Mouse (Mus musculus): ENCODE measurements around the gene G430095P16Rik. TPM values are rescaled to one million over a fixed set of nuclear protein-coding genes. Genes with fewer than 3 reads are reported as not detected.
A peak's percentile ranks its signal among the peaks of the same experiment; 100 is the strongest.

Gene G430095P16Rik
- not detected for total RNA-seq (2021)

DNA sequence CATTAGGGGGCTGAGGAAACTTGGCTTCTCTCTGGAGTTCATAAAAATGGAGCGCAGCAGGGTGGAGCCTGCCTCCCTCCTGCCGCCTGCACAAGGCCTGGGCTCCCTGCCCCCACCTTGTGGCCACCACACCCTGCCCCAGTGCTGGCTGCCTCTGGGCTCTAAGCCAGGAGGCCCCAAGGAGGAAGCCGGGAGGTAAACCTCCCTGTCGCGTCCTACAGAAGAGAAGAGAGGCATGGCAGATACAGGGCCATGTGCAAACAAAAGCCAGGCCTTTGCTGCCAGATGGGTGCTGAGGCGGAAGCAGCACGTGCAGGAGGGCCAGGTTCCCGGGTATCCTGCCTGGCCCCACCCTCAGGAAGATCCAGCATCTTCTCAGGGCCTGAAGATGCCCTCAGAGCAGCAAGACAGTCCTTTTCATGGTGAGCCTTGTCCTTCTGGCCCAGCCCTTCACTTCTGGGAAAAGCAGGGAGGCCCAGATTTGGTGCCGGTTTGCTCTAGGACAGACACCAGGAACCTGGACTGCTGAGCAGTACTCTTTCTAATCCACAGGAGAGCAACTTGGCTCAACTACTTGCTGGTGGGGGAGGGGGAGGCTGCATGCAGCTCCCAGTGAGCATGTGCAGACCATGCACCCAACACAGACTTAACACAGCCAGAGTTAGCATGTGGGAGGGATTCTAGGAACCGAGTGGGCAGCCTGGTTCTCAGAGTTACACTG lies at the start of gene G430095P16Rik:
G430095P16Rik (plus strand) TSS at position 158 of the 721 bp plus-strand sequence.
- intact Hi-C loops (cut with DNase I) = no loop called here
- DNase-seq = peak; percentile 86

DNA sequence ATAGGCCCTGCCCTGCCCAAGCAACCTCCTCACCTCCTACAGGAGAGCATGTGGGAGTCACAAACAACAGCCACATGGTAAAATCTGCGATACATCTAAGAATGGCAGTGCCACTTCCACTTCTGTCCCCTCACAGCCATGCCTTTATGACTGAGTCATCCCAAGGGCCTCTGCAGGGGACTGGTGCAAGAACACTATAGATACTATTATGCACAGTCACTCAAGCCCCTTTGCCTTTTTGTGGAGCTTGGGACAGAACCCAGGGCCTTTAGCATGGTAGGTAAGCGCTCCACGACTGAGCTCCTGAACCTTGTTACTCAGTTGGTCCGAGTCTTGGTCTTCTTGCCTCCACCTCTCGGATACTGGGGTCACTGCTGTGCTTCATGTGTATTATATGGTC lies 45.5 kb upstream of the G430095P16Rik start:
- intact Hi-C loops (cut with DNase I) = no loop called here
- no peak for DNase-seq

DNA sequence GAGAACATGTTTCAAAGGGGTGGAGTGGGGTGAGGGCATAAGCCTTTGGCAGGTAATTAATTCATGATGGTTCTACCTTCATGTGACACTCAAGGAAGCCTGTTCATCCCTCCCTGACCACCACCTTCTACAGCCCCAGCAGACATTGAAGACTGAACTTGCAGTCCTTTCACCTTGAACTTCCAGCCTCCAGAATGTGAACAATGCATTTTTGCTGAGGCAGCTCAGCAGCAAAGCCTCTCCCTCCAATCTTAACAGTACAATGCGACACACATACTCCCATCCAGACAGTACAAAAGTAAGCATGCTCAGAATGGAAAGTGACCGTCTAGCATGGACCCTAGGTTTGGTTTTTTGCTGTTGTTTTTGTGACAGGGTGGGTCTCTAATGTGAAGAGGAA lies 41.3 kb upstream of the G430095P16Rik start:
- no peak for DNase-seq
- intact Hi-C loops (cut with DNase I) = no loop called here

DNA sequence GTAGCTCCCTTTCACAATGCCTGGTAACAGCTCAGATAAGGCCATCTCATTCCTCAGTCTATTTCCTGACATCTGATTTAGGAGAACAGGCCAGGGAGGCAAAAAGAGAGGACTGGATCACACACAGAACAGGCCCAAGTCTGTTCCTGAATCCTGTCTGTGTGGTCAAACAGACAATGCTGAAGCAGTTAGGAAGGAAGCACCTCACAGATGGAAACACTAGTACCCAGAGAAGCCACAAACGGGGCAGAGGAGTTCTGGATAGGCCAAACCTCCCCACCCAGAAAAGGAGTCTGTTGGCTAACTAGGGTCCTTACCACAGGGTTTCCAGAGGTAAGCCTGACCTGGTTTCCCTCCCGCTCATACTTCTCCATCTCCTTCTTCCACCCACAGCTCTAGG lies 40.5 kb upstream of the G430095P16Rik start:
- intact Hi-C loops (cut with DNase I) = no loop called here
- DNase-seq = no peak

DNA sequence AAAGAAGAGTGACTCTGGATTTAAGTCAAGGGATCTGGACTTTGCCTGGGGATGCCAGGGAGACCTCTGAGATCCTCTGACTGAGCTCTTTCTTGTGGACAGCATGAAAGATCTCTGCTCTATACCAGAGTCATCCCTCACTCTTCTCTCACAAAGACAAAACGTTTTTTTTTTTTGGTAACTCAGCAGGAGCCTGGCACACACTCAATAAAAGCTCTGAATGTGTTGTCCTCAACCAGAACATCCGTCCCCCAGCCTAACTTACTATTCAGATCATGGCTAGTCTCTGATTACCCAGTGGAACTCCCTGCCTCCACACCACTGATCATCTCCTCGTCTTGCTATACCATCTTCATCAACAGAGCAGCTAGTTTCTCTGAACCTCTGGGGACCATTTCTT lies 38.3 kb upstream of the G430095P16Rik start:
- intact Hi-C loops (cut with DNase I) = no loop called here
- DNase-seq = no peak

DNA sequence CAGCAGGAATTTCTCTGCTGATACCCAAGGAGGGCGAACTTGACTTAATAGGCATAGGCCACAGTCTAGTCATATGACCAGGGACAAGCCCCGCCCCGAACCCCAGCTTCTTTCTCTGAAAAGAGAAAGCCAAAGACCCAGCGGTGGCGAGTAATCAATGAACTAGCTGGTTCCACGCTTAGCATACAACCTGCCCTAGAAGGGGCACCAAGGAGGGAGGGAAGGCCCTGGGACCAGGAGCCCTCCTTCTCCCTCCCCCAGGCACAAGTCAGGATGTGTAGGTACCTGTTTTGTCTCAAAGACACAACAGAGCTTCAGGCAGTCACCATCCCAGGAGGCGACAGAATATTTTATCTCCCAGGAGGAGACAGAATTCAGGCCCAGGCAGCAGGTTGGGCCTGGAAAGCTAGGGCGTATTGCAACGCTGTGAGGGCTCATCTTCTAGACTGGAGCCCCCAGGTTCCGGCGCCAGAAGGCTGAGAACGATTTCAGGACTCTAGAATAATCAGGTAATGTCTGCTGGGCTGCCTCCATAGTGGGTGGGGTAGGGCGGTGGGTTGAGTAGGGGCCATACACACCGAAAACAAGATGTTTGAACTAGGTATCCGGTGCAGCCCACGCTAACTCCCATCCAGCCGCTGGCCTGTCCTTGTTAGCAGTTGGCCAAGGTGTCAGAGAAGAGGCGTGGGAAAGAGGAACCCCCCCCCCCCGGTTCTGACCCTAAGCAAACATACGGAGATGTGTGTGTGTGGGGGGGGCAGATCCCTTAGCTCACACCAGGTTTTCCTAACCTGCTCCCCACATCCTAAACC lies 36.4 kb upstream of the G430095P16Rik start, which contains the start of gene Trmt1:
Trmt1 (plus strand) TSS at position 117 of the 812 bp plus-strand sequence.
- intact Hi-C loops (cut with DNase I) = no loop called here
- DNase-seq = peak; percentile 21

DNA sequence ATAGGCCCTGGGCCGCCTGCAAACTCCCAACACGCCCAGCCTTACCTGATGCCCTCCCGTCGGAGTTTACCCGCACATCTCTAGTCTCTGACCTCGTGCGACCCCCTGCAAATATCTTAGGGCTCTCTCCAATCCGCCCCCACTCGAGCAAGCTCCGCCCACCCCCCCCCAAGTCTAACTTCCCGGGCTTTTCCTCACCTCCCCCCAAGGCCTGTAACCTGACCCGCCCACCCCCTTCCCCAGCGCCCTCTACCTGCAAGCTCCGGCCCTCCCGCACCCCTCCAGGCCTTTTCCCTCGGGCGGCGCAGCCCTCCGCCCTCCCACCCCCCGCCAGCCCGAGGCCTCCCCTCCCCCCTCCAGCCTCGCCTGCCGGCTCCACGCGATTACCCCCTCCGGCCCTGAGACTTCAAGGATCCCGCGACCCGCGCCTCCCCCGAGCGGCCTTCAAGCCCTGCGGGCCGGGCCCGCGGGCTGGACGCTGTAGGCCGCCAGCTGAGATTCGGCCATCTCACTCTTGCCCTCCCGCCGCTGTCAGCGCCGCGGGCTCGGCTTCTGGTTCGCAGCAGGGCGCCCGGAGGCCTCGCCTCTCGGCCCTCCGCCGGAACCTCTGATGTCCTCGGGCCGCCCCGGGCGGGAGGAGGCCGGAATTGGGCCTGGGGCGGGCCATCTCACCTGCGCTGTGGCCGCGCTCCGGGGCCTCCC lies 35.7 kb upstream of the G430095P16Rik start:
- intact Hi-C loops (cut with DNase I) = no loop called here

DNA sequence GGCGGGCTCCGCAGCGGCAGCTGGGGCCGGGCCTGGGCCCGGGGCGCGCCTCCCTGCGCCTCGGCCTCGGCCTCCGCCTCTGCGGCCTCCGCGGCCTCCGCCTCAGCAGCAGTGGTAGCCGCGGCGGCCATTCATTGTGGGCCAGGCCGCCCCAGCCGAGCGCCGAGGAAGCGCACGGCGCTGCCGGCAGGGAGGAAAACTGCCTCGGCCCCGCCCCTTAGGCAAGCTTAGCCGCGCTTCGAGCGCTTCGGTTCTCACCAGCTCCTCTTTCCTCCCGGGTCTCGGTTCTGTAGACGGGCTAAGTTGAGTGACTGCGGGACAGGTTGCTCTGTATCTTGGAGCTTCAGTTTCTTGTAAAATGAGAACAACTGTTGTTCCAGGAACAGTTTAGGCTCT lies 35.1 kb upstream of the G430095P16Rik start, which contains the start of gene Nacc1:
Nacc1 (minus strand) TSS at position 158 of the 396 bp plus-strand sequence.
- intact Hi-C loops (cut with DNase I) = no loop called here
- peak; percentile 89 for DNase-seq

More for the DNA sequence above, 35.7 kb upstream of the G430095P16Rik start:
- DNase-seq = peak; percentile 41

DNA sequence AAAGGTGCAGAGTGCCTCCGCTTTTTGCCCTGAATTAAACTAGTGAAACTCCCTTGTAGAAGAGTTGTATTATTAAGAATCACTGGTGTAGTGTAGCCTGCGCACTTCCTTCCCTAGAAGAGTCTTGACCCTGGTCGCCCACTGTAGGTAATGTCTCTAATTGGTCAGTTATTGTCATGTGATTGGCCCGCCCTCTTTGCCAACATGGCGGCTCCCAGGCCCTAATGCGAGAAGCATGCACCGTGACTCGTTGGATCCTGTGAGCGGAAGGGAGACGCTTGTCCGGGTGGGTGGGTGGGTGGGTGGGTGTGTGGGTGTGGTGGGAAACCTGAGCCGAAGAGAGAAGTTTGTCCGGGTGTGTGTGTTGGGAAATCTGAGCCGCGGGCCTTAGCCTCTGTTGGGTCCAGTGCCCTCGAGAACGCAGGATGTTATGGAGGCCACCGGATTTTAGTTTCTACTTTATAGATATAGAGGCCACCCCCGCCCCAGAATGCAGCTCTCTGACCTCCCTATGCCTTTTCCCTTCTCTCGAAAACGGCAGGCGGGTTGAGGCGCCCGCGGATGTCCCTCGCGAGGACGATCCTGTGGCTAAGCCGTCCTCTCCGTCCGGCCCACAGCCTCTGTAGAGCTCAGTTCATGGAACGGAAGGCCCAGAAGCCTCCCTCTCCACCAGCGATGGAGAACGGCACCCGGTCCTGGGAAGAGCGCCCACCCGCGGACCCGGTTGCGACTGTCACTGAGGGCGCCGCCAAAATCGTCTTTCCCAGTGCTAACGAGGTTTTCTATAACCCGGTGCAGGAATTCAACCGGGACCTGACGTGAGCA lies 33.5 kb upstream of the G430095P16Rik start:
- peak; percentile 89 for DNase-seq
- intact Hi-C loops (cut with DNase I) = no loop called here

DNA sequence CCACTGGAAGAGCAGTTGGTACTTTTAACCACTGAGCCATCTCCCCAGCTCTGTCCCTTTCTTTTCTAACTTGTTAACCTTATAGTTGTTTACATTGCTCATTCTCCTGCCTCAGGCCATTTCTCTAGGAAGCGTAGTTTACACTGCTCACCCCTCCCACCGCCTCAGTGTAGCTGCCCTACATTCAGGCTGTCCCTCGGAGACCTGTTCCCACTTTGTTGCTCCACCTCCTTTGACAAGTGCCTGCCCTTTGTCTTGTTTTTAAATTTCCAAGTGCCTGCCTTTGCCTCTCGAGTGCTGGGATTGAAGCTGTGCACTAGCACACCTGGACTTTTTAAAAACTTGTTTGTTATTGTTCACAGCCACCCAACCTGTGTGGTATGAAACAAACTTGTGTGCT lies 29.5 kb upstream of the G430095P16Rik start:
- intact Hi-C loops (cut with DNase I) = no loop called here
- DNase-seq = no peak

DNA sequence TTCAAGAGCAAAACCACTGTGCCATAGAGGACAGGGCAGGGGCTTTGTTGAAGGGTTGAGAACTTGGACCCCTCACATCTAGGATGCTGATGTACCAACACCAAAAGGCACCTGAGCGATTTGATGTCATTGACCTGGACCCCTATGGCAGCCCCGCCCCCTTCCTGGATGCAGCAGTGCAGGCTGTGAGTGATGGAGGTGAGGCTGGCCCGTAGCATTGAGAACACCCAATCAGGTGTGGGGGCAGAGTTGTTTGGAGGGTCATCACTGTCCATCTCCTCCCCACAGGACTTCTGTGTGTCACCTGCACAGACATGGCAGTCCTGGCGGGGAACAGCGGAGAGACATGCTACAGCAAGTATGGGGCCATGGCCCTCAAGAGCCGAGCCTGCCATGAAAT lies 27.7 kb upstream of the G430095P16Rik start:
- no peak for DNase-seq

DNA sequence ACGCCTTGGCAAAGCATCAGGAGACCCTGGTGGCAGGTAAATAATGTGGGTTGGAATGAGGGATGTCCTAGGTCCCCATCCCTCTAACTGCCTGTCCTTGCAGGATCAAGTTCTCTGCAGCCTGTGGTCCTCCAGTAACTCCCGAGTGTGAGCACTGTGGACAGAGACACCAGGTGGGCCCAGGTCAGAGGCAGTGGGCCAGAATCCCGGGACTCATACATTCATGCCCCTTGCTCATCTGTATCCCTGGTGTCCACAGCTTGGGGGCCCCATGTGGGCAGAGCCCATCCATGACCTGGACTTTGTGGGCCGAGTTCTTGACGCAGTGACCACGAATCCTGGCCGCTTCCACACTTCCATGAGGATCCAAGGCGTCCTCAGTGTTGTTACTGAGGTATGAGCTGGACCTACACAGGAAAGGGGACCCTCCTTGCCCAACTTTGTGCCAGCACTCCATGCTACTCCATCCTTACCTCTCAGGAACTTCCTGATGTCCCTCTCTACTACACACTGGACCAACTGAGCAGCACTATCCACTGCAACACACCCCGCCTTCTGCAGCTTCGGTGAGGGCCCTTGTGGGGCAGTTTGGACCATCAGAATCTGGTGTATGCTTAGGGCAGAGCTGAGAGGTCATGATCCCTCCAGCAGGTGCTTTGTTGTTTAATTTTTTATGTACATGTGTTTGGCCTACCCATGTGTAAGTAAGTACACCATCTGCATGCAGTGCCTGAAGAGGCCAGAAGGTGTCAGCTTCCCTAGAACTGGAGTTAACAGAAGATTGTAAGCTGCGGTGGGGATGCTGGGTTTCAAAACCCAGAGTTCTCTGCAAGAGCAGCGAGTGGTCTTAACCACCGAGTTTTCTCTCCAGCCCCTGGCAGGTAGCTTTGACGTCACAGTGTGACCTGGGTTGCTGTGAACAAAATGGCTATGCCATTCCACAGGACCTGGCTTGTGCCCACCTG lies 25.4 kb upstream of the G430095P16Rik start:
- intact Hi-C loops (cut with DNase I) = loop anchor here (2.0 kb wide), 1 partner anchor 117 kb away; no protein-coding TSS in a partner anchor
- peak; percentile 75 for DNase-seq

More for the DNA sequence above, 27.7 kb upstream of the G430095P16Rik start:
- intact Hi-C loops (cut with DNase I) = no loop called here

DNA sequence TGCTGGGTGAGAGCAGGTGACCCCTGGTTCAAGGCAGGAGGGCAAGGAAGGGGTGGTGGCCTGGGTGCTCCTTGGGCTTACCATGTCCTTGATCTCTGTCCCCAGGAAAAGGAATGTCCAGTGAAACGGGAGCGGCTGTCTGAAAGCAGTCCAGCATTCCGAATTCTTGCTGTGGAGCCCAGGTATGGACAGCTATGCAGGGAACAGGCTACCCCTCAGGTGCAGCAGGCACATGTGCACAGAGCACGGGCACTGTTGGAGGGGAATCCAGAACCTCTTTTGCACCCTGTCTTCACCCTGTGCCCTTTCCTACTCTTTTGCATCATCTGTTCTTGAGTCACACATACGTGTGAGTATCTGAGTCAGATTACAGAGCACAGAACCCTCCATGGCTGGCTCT lies 24.5 kb upstream of the G430095P16Rik start:
- intact Hi-C loops (cut with DNase I) = loop anchor here (2.0 kb wide), 1 partner anchor 117 kb away; no protein-coding TSS in a partner anchor
- DNase-seq = no peak

DNA sequence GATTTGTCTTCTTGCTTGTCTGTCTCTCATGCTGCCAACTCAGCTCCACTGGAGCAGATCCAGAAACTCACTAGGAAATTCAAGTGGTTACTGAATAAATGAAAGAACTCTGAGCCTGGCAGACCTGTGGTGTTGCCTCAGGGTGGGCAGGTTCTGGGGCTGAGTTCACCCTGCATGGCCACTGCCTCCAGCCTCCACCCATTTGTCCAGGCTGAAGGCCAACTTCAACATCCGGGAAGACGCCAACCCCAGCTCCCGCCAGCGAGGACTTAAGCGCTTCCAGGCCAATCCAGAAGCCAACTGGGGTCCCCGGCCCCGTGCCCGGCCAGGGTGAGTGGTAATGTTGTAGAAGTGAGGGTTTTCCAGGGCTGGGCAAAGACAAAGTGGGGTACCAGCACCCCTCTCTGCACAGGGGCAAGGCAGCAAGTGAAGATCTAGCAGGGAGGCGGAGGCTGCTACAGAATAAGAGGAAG lies 23.8 kb upstream of the G430095P16Rik start:
- intact Hi-C loops (cut with DNase I) = loop anchor here (2.0 kb wide), 1 partner anchor 116 kb away; no protein-coding TSS in a partner anchor
- DNase-seq = peak; percentile 63

DNA sequence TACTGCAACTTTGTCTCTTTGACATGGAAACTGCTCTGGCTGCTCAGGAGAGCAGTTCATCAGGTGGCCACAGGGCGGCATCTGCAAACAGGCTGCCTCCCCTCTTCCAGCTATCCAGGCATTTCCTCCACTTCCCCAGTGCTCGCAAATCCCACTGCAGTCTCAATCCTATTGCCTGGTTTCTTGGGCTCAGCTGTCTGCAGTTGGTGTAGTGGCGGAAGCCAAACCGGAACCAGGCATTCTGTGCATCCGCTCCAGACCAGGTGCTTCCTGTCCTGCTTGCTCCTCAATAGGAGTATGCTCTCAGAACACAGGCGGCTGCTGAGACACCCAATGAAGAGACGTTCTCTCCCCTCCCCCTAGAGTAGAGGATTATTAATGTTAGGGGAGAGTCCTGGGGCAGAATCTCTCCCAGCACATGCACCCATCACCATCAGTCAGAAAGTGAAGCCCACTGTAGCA lies 22.9 kb upstream of the G430095P16Rik start:
- intact Hi-C loops (cut with DNase I) = loop anchor here (2.0 kb wide), 1 partner anchor 115 kb away; no protein-coding TSS in a partner anchor
- peak; percentile 73 for DNase-seq

DNA sequence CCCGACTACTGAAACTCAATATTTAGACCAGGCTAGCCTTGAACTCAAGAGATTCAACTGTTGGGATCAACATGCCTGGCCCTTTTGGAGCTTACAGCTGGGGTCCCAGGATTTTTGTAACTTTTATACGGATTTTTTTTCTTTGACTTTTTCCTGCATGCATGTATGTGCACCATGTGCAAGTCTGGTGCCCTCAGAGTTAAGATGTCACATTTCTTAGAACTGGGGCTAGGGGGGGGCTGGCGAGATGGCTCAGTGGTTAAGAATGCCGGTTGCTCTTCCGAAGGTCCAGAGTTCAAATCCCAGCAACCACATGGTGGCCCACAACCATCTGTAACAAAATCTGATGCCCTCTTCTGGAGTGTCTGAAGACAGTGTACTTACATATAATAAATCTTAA lies 22.3 kb upstream of the G430095P16Rik start:
- DNase-seq = no peak
- intact Hi-C loops (cut with DNase I) = no loop called here

DNA sequence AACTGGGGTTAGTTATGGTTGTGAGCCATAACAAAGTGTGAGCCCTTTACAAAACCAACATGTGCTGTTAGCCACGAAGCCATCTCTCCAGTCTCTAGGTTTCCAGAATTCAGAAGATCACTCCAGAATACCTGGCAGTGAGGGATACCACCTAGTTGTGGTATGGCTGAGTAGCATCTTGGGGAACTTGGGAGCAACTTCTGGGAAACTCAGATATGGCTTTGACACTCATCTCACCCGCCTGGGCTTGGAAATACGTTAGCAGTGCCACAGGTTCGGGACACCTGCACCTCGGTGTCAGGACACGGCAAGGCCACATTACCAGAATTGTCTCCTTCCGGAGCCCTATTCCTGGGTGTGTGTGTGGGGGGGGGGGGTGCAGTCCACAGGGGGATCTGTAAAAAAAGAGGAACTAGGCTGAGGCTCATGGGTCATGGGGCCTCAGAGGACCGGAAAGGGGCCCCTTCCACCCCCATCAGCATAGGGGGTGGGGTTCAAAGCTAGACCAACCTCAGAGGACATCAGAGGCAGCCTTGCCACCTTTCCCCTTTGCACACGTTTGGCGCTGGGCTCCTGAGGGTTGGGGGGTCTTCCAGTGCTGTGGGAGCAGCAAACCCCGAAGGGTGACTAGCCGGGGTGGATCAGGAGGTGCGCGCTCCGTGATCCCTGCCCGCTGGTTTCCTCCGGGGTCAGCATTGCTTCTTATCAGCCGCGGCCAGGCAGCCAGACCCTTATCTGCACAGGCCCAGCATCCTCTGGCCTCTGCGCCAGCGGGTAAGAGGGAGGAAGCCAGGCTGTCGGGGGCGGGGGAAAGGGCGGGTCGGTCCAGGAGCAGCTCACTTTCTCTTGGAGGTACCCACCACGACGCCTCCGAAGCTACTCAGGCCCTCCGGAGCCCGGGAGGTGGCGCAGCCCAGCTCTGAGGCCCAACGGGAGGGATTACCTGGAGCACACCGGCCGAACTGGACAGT lies 21.6 kb upstream of the G430095P16Rik start, which contains the start of gene Lyl1:
Lyl1 (plus strand) TSS at position 517 of the 971 bp plus-strand sequence.
- intact Hi-C loops (cut with DNase I) = no loop called here
- DNase-seq = no peak

All from left cerebral cortex, postnatal 4 days (tissue).